ENCODE assay signal across 8 mouse cellular contexts in the genomic region with DNA sequence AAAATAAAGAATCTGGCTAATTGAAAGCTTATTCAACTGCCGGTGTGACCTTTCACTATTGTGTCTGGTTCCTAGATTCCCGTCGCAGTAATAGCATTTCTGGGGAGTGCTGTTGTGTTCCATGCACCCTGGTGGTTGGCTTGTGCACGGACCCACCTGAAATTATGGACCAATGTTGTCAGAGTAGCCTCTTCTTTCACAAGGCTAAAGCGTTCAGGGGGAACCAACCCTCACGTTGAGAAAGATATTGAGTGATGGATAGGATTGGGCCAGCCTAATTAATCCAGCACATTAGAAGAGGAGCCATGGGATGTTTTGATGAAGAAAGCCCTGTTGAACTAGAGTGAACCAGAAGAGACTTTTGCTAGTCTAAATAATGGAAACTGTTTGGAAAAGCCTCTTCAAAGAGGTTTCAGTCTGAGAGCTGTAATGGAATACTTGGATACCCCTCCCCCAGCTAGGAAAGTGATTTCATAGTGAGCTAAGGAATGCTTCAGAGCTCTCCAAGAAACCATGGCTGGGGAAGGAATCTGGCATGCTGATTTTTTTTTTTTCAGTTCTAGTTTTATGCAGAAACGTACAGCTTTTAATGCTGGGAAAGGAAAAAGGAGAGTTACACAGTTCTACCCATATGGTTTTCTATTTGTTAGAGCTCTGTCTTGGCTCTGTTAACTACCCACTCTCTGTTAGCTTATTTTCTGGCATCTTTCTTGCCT.
DNase-seq lines count a peak whose midpoint lies in the region; ATAC-seq and TF ChIP-seq lines count a peak whose summit lies in the region.

No protein-coding gene starts in this region.

- H3K27me3 ChIP-seq in heart, embryonic 16.5 days (ENCODE audit: control insufficient read depth, insufficient read depth, low read length): no peaks in the 10 kb centered on the region

- TF ChIP-seq CTCF in layer of hippocampus, adult 2 months (conservative IDR thresholded peaks at IDR 0.05): 0 out of 2 replicates have a peak, but pooled peaks have one; percentile 20

- WGBS in heart, embryonic 16.5 days: 63% methylated on average over 7 of the region's 7 CpGs

- peaks cover 4% of the 10 kb centered on the region; the same call in 1 of the 2 replicates for H3K4me1 ChIP-seq in heart, embryonic 16.5 days (ENCODE audit: control insufficient read depth, insufficient read depth, low read length)

- H3K4me2 ChIP-seq in heart, embryonic 16.5 days (ENCODE audit: low read depth, low read length): no peak overlapping the region

- no peaks in the 10 kb centered on the region for H3K36me3 ChIP-seq in heart, embryonic 16.5 days (ENCODE audit: control insufficient read depth, insufficient read depth)

- H3K9me3 ChIP-seq in heart, embryonic 16.5 days (replicated peaks; ENCODE audit: control insufficient read depth, low read length): no peaks in the 10 kb centered on the region

- no peak overlapping the region for H3K4me3 ChIP-seq in layer of hippocampus, adult 2 months
- no peak overlapping the region for H3K4me3 ChIP-seq in heart, embryonic 16.5 days (ENCODE audit: low read length)

- H3K27ac ChIP-seq in layer of hippocampus, adult 2 months: peak overlapping the region; percentile 69
- peak overlapping the region; percentile 75 for H3K27ac ChIP-seq in heart, embryonic 16.5 days (ENCODE audit: low read length)

- ATAC-seq in heart, embryonic 16.5 days (replicated peaks; ENCODE audit: extremely low read depth, insufficient read depth, low FRiP score): no peak
- no peak for ATAC-seq in megakaryocyte-erythroid progenitor cell, adult 5-6 weeks (replicated peaks; ENCODE audit: low FRiP score, low TSS enrichment, poor library complexity, severe bottlenecking)

- DNase-seq in layer of hippocampus, adult 2 months (ENCODE audit: low spot score in 2 of 2): peak in 1 of 2 experiments; percentile 66
- DNase-seq in layer of hippocampus, adult 8-10 months (ENCODE audit: low spot score in 2 of 2): no peak
- DNase-seq in embryo, embryonic 11.5 days (ENCODE audit: low read depth, low spot score): peak; percentile 38
- peak; percentile 50 for DNase-seq in lung, postnatal 25 days (ENCODE audit: low spot score)
- DNase-seq in B cell, adult 2 months: no peak
- no peak for DNase-seq in adrenal gland, adult (ENCODE audit: inconsistent age in 2 of 2, low spot score in 1 of 2)

- H3K9ac ChIP-seq in heart, embryonic 16.5 days (ENCODE audit: low read length): no peak overlapping the region

Comparison
In these comparisons a context has a peak if more than half of its experiments do, and no peak if none do; other contexts are left out.
1. DNase-seq: peak in embryo, embryonic 11.5 days (single experiment) and lung, postnatal 25 days (single experiment); none in layer of hippocampus, adult 8-10 months (0 of 2), B cell, adult 2 months (0 of 2) and adrenal gland, adult (0 of 2).